Mouse (Mus musculus): ENCODE measurements around the gene Sgpp2. TPM values are rescaled to one million over a fixed set of nuclear protein-coding genes. Genes with fewer than 3 reads are reported as not detected.
A peak's percentile ranks its signal among the peaks of the same experiment; 100 is the strongest.

Gene Sgpp2
- polyA plus RNA-seq, 1 experiment from 2014 or later: 28.1 TPM

DNA sequence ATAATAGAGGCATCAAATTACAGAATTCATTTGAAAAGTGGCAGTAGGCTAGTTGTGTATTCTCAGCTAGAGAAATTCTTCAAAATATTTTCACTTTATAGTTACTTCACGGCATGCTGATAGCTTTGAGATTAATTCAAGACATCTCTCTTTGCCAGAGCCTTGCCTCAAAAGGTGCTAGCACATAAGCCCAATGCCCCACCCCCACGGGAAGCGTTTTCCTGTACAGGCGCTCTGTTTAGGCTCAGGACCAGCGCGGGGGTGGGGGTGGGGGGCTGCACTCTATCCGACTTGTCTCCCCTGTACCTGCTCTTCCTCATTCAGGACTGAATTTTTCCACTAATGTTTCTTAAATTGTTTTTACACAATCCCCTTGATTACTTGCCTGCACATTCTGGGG is 1.3 kb downstream of the Sgpp2 start:
- Histone ChIP-seq H3K27me3 (ENCODE audit: control insufficient read depth, insufficient read depth, low read length) (peaks cover 10% of the 10 kb centered on the region), H3K27ac (ENCODE audit: low read depth, low read length) (no peak overlapping the region; the same call in 1 of the 2 replicates)
- WGBS: under 1% methylated on average over 7 of the region's 7 CpGs

GRCm38 (mm10) chr1:78312917-78313316 is 2.8 kb downstream of the Sgpp2 start:
- Histone ChIP-seq H3K4me2 (replicated peaks; ENCODE audit: low read depth, low read length) (no peak overlapping the region), H3K9me3 (ENCODE audit: control insufficient read depth, low read length) (no peaks in the 10 kb centered on the region), H3K4me3 (ENCODE audit: low read length) (no peak overlapping the region), H3K27me3 (ENCODE audit: control insufficient read depth, insufficient read depth, low read length) (peaks cover 10% of the 10 kb centered on the region), H3K9ac (ENCODE audit: low read depth, low read length) (no peak overlapping the region), H3K36me3 (ENCODE audit: control insufficient read depth, insufficient read depth, low read length) (no peaks in the 10 kb centered on the region), H3K27ac (ENCODE audit: low read depth, low read length) (no peak overlapping the region), H3K4me1 (ENCODE audit: control insufficient read depth, insufficient read depth, low read length) (peaks cover 12% of the 10 kb centered on the region; the same call in 1 of the 2 replicates)
- ATAC-seq (ENCODE audit: low FRiP score, low TSS enrichment): no peak
- 41% methylated on average over 4 of the region's 4 CpGs for WGBS

More for the DNA sequence above, 1.3 kb downstream of the Sgpp2 start:
- no peak overlapping the region for H3K9ac ChIP-seq (ENCODE audit: low read depth, low read length)
- no peaks in the 10 kb centered on the region for H3K9me3 ChIP-seq (ENCODE audit: control insufficient read depth, low read length)
- H3K4me3 ChIP-seq (ENCODE audit: low read length): peak overlapping the region; percentile 59
- H3K4me1 ChIP-seq (ENCODE audit: control insufficient read depth, insufficient read depth, low read length): peaks cover 9% of the 10 kb centered on the region; the same call in 1 of the 2 replicates
- no peak for ATAC-seq (ENCODE audit: low FRiP score, low TSS enrichment)
- peak overlapping the region; percentile 85 for H3K4me2 ChIP-seq (replicated peaks; ENCODE audit: low read depth, low read length)
- H3K36me3 ChIP-seq (ENCODE audit: control insufficient read depth, insufficient read depth, low read length): no peaks in the 10 kb centered on the region

- Histone ChIP-seq H3K9ac (ENCODE audit: low read depth, low read length) (no peak overlapping the region), H3K27ac (ENCODE audit: low read depth, low read length) (no peak overlapping the region), H3K4me2 (replicated peaks; ENCODE audit: low read depth, low read length) (no peak overlapping the region), H3K27me3 (ENCODE audit: control insufficient read depth, insufficient read depth, low read length) (peaks cover 10% of the 10 kb centered on the region), H3K4me1 (ENCODE audit: control insufficient read depth, insufficient read depth, low read length) (peaks cover 13% of the 10 kb centered on the region; the same call in 1 of the 2 replicates), H3K4me3 (ENCODE audit: low read length) (no peak overlapping the region), H3K36me3 (ENCODE audit: control insufficient read depth, insufficient read depth, low read length) (no peaks in the 10 kb centered on the region), H3K9me3 (ENCODE audit: control insufficient read depth, low read length) (no peaks in the 10 kb centered on the region)
- WGBS: 16% methylated on average over 4 of the region's 4 CpGs
- ATAC-seq (ENCODE audit: low FRiP score, low TSS enrichment): no peak
These were observed 3.8 kb downstream of the Sgpp2 start for GRCm38 (mm10) chr1:78313961-78314360.

DNA sequence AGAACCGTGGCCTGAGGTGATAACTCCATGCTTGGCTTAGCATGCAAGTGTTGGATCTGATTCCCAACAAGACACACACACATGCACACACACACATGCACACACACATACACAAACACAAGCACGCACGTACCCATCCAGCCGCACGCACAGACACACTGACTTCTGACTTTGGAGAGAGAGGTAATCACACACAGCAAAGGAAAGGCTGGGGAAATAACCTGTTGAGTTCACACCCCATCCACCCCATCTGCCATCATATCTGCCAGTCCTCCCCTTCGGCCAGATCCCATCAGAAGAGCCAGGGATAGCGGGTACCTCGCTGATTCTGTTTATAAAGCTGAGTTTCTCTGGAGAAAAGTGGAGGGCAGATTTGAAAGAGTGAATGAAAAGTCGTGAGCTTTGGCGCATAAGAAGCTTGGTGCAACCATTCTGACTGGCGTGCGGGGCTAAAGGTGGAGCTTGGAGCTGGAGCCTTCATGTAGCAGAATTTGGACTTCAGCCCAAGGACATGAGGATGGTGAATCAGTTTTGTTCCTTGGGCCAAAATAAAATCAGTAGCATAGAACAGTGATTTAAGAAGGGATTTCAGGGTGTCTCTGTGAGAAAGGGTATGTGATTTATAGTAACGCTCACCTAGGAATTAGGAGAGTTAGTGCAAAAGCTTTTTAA is 8.1 kb downstream of the Sgpp2 start:
- ATAC-seq (ENCODE audit: low FRiP score, low TSS enrichment): peak; percentile 56
- WGBS: 68% methylated on average over 13 of the region's 13 CpGs
- H3K9me3 ChIP-seq (ENCODE audit: control insufficient read depth, low read length): no peaks in the 10 kb centered on the region

GRCm38 (mm10) chr1:78320291-78320690 is 10.1 kb downstream of the Sgpp2 start:
- no peaks in the 10 kb centered on the region for H3K36me3 ChIP-seq (ENCODE audit: control insufficient read depth, insufficient read depth, low read length)
- no peak overlapping the region for H3K4me3 ChIP-seq (ENCODE audit: low read length)
- H3K9me3 ChIP-seq (ENCODE audit: control insufficient read depth, low read length): no peaks in the 10 kb centered on the region
- H3K4me1 ChIP-seq (ENCODE audit: control insufficient read depth, insufficient read depth, low read length): 0 out of 2 replicates have a peak, but pooled peaks cover 7% of the 10 kb centered on the region
- H3K9ac ChIP-seq (ENCODE audit: low read depth, low read length): no peak overlapping the region
- no peak overlapping the region for H3K4me2 ChIP-seq (replicated peaks; ENCODE audit: low read depth, low read length)
- no peaks in the 10 kb centered on the region for H3K27me3 ChIP-seq (ENCODE audit: control insufficient read depth, insufficient read depth, low read length)
- no peak for ATAC-seq (ENCODE audit: low FRiP score, low TSS enrichment)
- H3K27ac ChIP-seq (ENCODE audit: low read depth, low read length): no peak overlapping the region
- WGBS: 86% methylated on average over 3 of the region's 3 CpGs

More for the DNA sequence above, 8.1 kb downstream of the Sgpp2 start:
- Histone ChIP-seq H3K27ac (ENCODE audit: low read depth, low read length) (no peak overlapping the region), H3K4me2 (replicated peaks; ENCODE audit: low read depth, low read length) (no peak overlapping the region), H3K36me3 (ENCODE audit: control insufficient read depth, insufficient read depth, low read length) (no peaks in the 10 kb centered on the region), H3K4me1 (ENCODE audit: control insufficient read depth, insufficient read depth, low read length) (0 out of 2 replicates have a peak, but pooled peaks cover 4% of the 10 kb centered on the region), H3K4me3 (ENCODE audit: low read length) (no peak overlapping the region), H3K9ac (ENCODE audit: low read depth, low read length) (no peak overlapping the region), H3K27me3 (ENCODE audit: control insufficient read depth, insufficient read depth, low read length) (no peaks in the 10 kb centered on the region)

- peak overlapping the region; percentile 55; the same call in 1 of the 2 replicates for H3K27ac ChIP-seq (ENCODE audit: low read depth, low read length)
- H3K4me2 ChIP-seq (replicated peaks; ENCODE audit: low read depth, low read length): 0 out of 2 replicates have a peak overlapping the region, but pooled peaks have one; percentile 4
- H3K9me3 ChIP-seq (ENCODE audit: control insufficient read depth, low read length): no peaks in the 10 kb centered on the region
- no peaks in the 10 kb centered on the region for H3K36me3 ChIP-seq (ENCODE audit: control insufficient read depth, insufficient read depth, low read length)
- WGBS: 36% methylated on average over 7 of the region's 7 CpGs
- ATAC-seq (ENCODE audit: low FRiP score, low TSS enrichment): peak; percentile 41
- H3K27me3 ChIP-seq (ENCODE audit: control insufficient read depth, insufficient read depth, low read length): no peaks in the 10 kb centered on the region
- 0 out of 2 replicates have a peak, but pooled peaks cover 7% of the 10 kb centered on the region for H3K4me1 ChIP-seq (ENCODE audit: control insufficient read depth, insufficient read depth, low read length)
- H3K9ac ChIP-seq (ENCODE audit: low read depth, low read length): no peak overlapping the region
- no peak overlapping the region for H3K4me3 ChIP-seq (ENCODE audit: low read length)
These were observed 12.1 kb downstream of the Sgpp2 start for GRCm38 (mm10) chr1:78322098-78322778.

- H3K27ac ChIP-seq (ENCODE audit: low read depth, low read length): peak overlapping the region; percentile 55; the same call in 1 of the 2 replicates
- ATAC-seq (ENCODE audit: low FRiP score, low TSS enrichment): no peak
- H3K4me1 ChIP-seq (ENCODE audit: control insufficient read depth, insufficient read depth, low read length): 0 out of 2 replicates have a peak, but pooled peaks cover 4% of the 10 kb centered on the region
- H3K27me3 ChIP-seq (ENCODE audit: control insufficient read depth, insufficient read depth, low read length): no peaks in the 10 kb centered on the region
- H3K9ac ChIP-seq (ENCODE audit: low read depth, low read length): no peak overlapping the region
- 44% methylated on average over 8 of the region's 8 CpGs for WGBS
- no peak overlapping the region for H3K4me3 ChIP-seq (ENCODE audit: low read length)
- H3K9me3 ChIP-seq (ENCODE audit: control insufficient read depth, low read length): no peaks in the 10 kb centered on the region
- H3K4me2 ChIP-seq (replicated peaks; ENCODE audit: low read depth, low read length): 0 out of 2 replicates have a peak overlapping the region, but pooled peaks have one; percentile 4
- no peaks in the 10 kb centered on the region for H3K36me3 ChIP-seq (ENCODE audit: control insufficient read depth, insufficient read depth, low read length)
These were observed 12.7 kb downstream of the Sgpp2 start for GRCm38 (mm10) chr1:78322844-78323243.

DNA sequence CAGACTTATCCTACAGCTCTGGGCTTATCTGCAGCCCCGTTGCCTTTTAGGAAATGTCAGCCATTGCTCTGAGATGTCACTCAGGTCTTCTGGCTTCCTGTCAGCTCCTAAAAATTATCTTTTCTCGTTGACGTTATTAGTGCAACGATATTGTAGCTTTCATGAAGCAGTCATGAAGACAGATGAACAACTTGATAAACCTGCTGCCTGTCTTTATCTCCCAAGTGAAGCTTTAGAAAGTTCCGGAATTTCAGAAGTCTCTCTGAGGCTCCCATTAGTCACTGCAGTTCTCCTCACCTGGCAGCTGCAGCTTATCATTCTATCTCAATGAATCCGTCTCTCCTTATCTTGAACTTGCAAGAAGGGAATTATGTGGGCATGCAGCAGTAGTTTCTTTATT is 13.9 kb downstream of the Sgpp2 start:
- ATAC-seq (ENCODE audit: low FRiP score, low TSS enrichment): no peak
- Histone ChIP-seq H3K4me3 (ENCODE audit: low read length) (no peak overlapping the region), H3K4me2 (replicated peaks; ENCODE audit: low read depth, low read length) (no peak overlapping the region), H3K9ac (ENCODE audit: low read depth, low read length) (no peak overlapping the region), H3K9me3 (ENCODE audit: control insufficient read depth, low read length) (no peaks in the 10 kb centered on the region), H3K27me3 (ENCODE audit: control insufficient read depth, insufficient read depth, low read length) (no peaks in the 10 kb centered on the region), H3K4me1 (ENCODE audit: control insufficient read depth, insufficient read depth, low read length) (0 out of 2 replicates have a peak, but pooled peaks cover 2% of the 10 kb centered on the region), H3K36me3 (ENCODE audit: control insufficient read depth, insufficient read depth, low read length) (no peaks in the 10 kb centered on the region), H3K27ac (ENCODE audit: low read depth, low read length) (no peak overlapping the region)
- 73% methylated on average over 6 of the region's 6 CpGs for WGBS

- H3K9ac ChIP-seq (ENCODE audit: low read depth, low read length): no peak overlapping the region
- 0 out of 2 replicates have a peak, but pooled peaks cover 2% of the 10 kb centered on the region for H3K4me1 ChIP-seq (ENCODE audit: control insufficient read depth, insufficient read depth, low read length)
- H3K27me3 ChIP-seq (ENCODE audit: control insufficient read depth, insufficient read depth, low read length): no peaks in the 10 kb centered on the region
- ATAC-seq (ENCODE audit: low FRiP score, low TSS enrichment): no peak
- no peak overlapping the region for H3K4me3 ChIP-seq (ENCODE audit: low read length)
- H3K27ac ChIP-seq (ENCODE audit: low read depth, low read length): no peak overlapping the region
- no peaks in the 10 kb centered on the region for H3K9me3 ChIP-seq (ENCODE audit: control insufficient read depth, low read length)
- H3K36me3 ChIP-seq (ENCODE audit: control insufficient read depth, insufficient read depth, low read length): no peaks in the 10 kb centered on the region
- 70% methylated on average over 6 of the region's 6 CpGs for WGBS
- H3K4me2 ChIP-seq (replicated peaks; ENCODE audit: low read depth, low read length): no peak overlapping the region
These were observed 15.7 kb downstream of the Sgpp2 start for GRCm38 (mm10) chr1:78325851-78326250.

Data from kidney, embryonic 14.5 days (tissue).